Mouse (Mus musculus) limb, embryonic 12.5 days (tissue): ENCODE measurements at regions not wholly inside any gene's neighbourhood (a gene's known extent, or its start where the extent isn't known, plus 50 kb on each side); places are given as distances from the start of the nearest gene placed in this dataset.

Experiments
- ATAC-seq: fragments of 200-750 bp; cut with Nextera tagmentation; 2 replicates; pipeline ENCODE4 v1.8.0; 2017; ENCODE audit warnings: low read depth, moderate TSS enrichment; ENCODE audit not compliant: insufficient number of reproducible peaks, insufficient read depth, low FRiP score, low TSS enrichment
- H3K27ac ChIP-seq: fragments of 300-500 bp; sonication (generic); 2 replicates; pipeline ENCODE4 v1.5.1; 2016; ENCODE audit warnings: mild to moderate bottlenecking, moderate library complexity
- H3K27me3 ChIP-seq: fragments of 300-500 bp; sonication (generic); 2 replicates; pipeline ENCODE4 v1.6.1; 2016; ENCODE audit warnings: mild to moderate bottlenecking, moderate library complexity
- H3K36me3 ChIP-seq: fragments of 300-500 bp; sonication (generic); 2 replicates; pipeline ENCODE4 v1.6.1; 2016; ENCODE audit warnings: mild to moderate bottlenecking, moderate library complexity
- H3K4me1 ChIP-seq: fragments of 300-500 bp; sonication (generic); replicated peaks from 2 replicates; pipeline ENCODE4 v1.6.1; 2016
- H3K4me2 ChIP-seq: fragments of 300-500 bp; sonication (generic); 2 replicates; pipeline ENCODE4 v1.6.1; 2016; ENCODE audit warnings: mild to moderate bottlenecking, moderate library complexity
- H3K4me3 ChIP-seq: fragments of 300-500 bp; sonication (generic); replicated peaks from 2 replicates; pipeline ENCODE4 v1.5.1; 2016; ENCODE audit warnings: mild to moderate bottlenecking
- H3K9ac ChIP-seq: fragments of 300-500 bp; sonication (generic); replicated peaks from 2 replicates; pipeline ENCODE4 v1.6.1; 2016; ENCODE audit warnings: mild to moderate bottlenecking, moderate library complexity
- H3K9me3 ChIP-seq: fragments of 300-500 bp; sonication (generic); 2 replicates; pipeline ENCODE4 v1.6.1; 2016; ENCODE audit warnings: mild to moderate bottlenecking, moderate library complexity
- WGBS: fragments of 180-500 bp; shearing (Covaris S2); methylation state at CpG from one replicate; pipeline ENCODE4 v1.1.7; 2016; 5-methylcytosine and 5-hydroxymethylcytosine counted together

GRCm38 (mm10) chr1:92776353-92776752 lies 55.1 kb upstream of the Gpc1 start:
- H3K27ac ChIP-seq: no peak overlapping the region
- WGBS: 88% methylated on average over 4 of the region's 4 CpGs
- ATAC-seq: no peak
- H3K36me3 ChIP-seq: no peaks in the 10 kb centered on the region
- H3K9ac ChIP-seq: no peak overlapping the region
- H3K9me3 ChIP-seq: no peaks in the 10 kb centered on the region
- H3K4me2 ChIP-seq: no peak overlapping the region
- peaks cover 42% of the 10 kb centered on the region for H3K4me1 ChIP-seq
- H3K27me3 ChIP-seq: peaks cover 10% of the 10 kb centered on the region
- no peak overlapping the region for H3K4me3 ChIP-seq

DNA sequence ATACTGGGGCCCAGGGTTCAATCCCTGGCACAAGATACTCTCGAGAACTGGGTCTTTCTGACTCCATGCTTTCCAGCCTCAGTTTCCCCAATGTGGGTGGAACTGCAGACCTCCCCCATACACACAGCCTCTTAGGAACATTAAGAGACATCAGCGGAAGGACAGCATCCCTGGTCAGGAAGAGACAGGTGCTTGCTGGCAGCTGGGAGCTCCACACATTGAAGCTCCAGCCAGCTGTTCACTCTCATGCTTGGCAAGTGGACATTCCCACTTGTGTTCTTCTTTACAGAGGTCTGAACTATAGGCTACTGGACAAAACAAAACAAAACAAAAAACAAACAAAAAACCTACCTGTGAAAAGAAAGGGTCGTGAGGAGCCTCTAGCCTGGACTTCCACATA lies 55.5 kb upstream of the Gpc1 start:
- H3K4me2 ChIP-seq: no peak overlapping the region
- peaks cover 42% of the 10 kb centered on the region for H3K4me1 ChIP-seq
- peaks cover 10% of the 10 kb centered on the region for H3K27me3 ChIP-seq
- H3K9me3 ChIP-seq: no peaks in the 10 kb centered on the region
- H3K27ac ChIP-seq: no peak overlapping the region
- H3K9ac ChIP-seq: no peak overlapping the region
- no peak for ATAC-seq
- WGBS: 91% methylated on average over 3 of the region's 3 CpGs
- no peaks in the 10 kb centered on the region for H3K36me3 ChIP-seq
- no peak overlapping the region for H3K4me3 ChIP-seq

- Histone ChIP-seq H3K4me3 (no peak overlapping the region), H3K27ac (0 out of 2 replicates have a peak overlapping the region, but pooled peaks have one; percentile 35), H3K4me2 (peak overlapping the region; percentile 44), H3K9me3 (no peaks in the 10 kb centered on the region), H3K36me3 (no peaks in the 10 kb centered on the region), H3K9ac (peak overlapping the region; percentile 24; the same call in 1 of the 2 replicates), H3K4me1 (peaks cover 42% of the 10 kb centered on the region), H3K27me3 (peaks cover 10% of the 10 kb centered on the region)
- no peak for ATAC-seq
- 20% methylated on average over 16 of the region's 16 CpGs for WGBS
These were observed 56.4 kb upstream of the Gpc1 start for GRCm38 (mm10) chr1:92774743-92775692.

- no peaks in the 10 kb centered on the region for H3K9me3 ChIP-seq
- peaks cover 42% of the 10 kb centered on the region for H3K4me1 ChIP-seq
- H3K36me3 ChIP-seq: no peaks in the 10 kb centered on the region
- peaks cover 10% of the 10 kb centered on the region for H3K27me3 ChIP-seq
- no peak overlapping the region for H3K27ac ChIP-seq
- no peak overlapping the region for H3K4me3 ChIP-seq
- 0 out of 2 replicates have a peak overlapping the region, but pooled peaks have one; percentile 24 for H3K9ac ChIP-seq
- WGBS: 35% methylated on average over 3 of the region's 3 CpGs
- H3K4me2 ChIP-seq: peak overlapping the region; percentile 44; the same call in 1 of the 2 replicates
- ATAC-seq: no peak
These were observed 57.4 kb upstream of the Gpc1 start for GRCm38 (mm10) chr1:92774006-92774405.

DNA sequence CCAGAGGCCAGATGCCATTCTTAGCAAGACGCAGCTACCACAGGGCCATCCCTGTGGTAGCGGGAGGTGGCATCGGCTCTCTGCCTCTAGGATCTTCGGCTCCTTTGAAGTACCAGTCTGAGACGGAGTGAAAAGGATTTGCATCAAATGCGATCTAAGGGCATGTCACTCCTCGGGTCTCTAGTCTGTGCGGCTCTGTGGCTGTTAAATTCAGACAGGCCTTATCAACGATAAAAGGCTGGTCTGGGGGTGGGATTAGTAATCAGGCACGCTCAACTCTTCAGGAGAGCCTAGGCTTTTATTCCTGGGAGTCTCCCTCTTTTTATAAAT lies 58.7 kb upstream of the Gpc1 start:
- Histone ChIP-seq H3K4me2 (0 out of 2 replicates have a peak overlapping the region, but pooled peaks have one; percentile 21), H3K9me3 (no peaks in the 10 kb centered on the region), H3K4me1 (peaks cover 42% of the 10 kb centered on the region), H3K9ac (0 out of 2 replicates have a peak overlapping the region, but pooled peaks have one; percentile 23), H3K27ac (peak overlapping the region; percentile 45; the same call in 1 of the 2 replicates), H3K27me3 (peaks cover 10% of the 10 kb centered on the region), H3K4me3 (no peak overlapping the region), H3K36me3 (no peaks in the 10 kb centered on the region)
- ATAC-seq: no peak
- WGBS: 30% methylated on average over 10 of the region's 10 CpGs

DNA sequence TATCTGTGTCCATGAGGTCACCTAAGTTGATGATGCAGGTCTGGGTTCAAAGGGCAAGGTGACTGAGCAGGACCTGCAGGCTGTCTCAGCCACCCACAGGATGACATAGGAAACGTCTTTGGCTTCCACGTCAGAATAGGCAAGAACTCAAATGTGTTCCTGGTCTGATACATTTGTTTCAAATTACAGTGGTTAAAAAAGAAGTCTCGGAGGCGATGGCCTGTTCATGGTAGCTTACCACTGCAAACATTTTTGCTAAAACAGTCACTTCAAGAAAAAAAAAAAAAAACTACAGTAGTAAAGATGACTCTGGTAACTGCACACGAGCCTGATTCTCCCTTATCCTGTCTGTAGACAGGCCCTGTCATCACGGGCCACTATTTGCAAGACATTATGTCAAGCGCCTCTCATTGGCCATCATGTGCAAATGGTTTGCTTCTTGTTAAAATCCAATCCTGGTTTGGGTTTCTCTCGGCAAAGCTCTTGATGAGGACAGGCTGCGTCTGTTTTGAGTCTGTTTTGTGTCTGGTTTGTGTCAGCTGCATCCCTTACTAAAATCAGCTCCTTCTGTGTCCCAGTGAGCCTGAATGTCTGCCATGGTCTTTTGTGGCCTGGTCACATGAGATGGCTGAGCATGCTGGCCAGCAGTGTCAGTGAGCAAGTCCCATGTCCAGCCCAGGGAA lies 59.2 kb upstream of the Gpc1 start:
- Histone ChIP-seq H3K4me3 (no peak overlapping the region), H3K4me1 (peaks cover 42% of the 10 kb centered on the region), H3K9ac (0 out of 2 replicates have a peak overlapping the region, but pooled peaks have one; percentile 23), H3K9me3 (no peaks in the 10 kb centered on the region), H3K36me3 (no peaks in the 10 kb centered on the region), H3K27me3 (peaks cover 10% of the 10 kb centered on the region), H3K4me2 (0 out of 2 replicates have a peak overlapping the region, but pooled peaks have one; percentile 21), H3K27ac (peak overlapping the region; percentile 45; the same call in 1 of the 2 replicates)
- no peak for ATAC-seq
- WGBS: 19% methylated on average over 9 of the region's 9 CpGs

DNA sequence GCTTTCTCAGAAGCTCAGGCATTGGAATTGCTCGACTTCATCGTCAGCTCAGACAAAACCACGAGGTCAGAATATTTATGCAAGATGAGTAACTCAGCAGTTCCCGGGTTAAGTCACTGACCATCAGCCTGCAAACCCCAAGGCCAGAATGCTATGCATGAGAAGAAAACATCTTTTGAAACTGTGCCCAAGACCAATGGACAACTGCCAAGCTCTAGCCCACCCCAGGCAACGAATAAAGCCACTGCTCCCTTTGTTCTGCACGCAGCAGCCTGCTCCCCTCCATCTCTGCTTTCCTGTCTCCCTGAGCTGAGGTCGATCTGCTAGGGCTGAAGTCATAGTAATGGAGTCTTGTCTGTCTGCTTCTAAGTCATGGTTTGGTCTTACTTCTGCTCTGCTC lies 61.7 kb upstream of the Gpc1 start:
- Histone ChIP-seq H3K27ac (no peak overlapping the region), H3K9ac (no peak overlapping the region), H3K4me1 (peaks cover 33% of the 10 kb centered on the region), H3K9me3 (no peaks in the 10 kb centered on the region), H3K27me3 (peaks cover 8% of the 10 kb centered on the region; the same call in 1 of the 2 replicates), H3K36me3 (no peaks in the 10 kb centered on the region), H3K4me3 (no peak overlapping the region), H3K4me2 (no peak overlapping the region)
- no peak for ATAC-seq
- 80% methylated on average over 7 of the region's 7 CpGs for WGBS

DNA sequence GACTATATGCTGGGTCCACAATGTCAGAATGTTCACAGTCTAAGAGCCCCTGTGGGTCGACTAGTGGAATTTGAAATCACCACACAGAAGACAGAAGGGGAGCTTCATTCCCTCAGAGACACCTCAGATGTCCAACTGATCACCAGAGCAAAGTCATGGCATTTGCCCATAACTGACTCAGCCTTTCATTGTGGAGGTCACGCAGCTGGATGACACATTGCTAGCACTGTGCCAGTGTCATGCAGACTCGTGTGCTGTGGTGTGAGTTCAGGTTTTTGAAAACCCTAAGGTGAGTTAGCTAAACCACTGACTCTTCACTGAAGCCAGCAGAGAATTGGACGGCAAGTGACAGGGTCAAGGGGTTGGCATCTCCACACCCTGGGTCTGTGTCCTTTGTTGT lies 62.3 kb upstream of the Gpc1 start:
- WGBS: 81% methylated on average over 4 of the region's 4 CpGs
- Histone ChIP-seq H3K27me3 (peaks cover 8% of the 10 kb centered on the region; the same call in 1 of the 2 replicates), H3K27ac (no peak overlapping the region), H3K4me2 (no peak overlapping the region), H3K9me3 (no peaks in the 10 kb centered on the region), H3K36me3 (no peaks in the 10 kb centered on the region), H3K4me3 (no peak overlapping the region), H3K9ac (no peak overlapping the region), H3K4me1 (peaks cover 27% of the 10 kb centered on the region)
- no peak for ATAC-seq

GRCm38 (mm10) chr1:92766496-92766895 lies 64.9 kb upstream of the Gpc1 start:
- 88% methylated on average over 7 of the region's 7 CpGs for WGBS
- H3K4me2 ChIP-seq: no peak overlapping the region
- H3K4me3 ChIP-seq: no peak overlapping the region
- 0 out of 2 replicates have a peak, but pooled peaks cover under 1% of the 10 kb centered on the region for H3K4me1 ChIP-seq
- H3K9me3 ChIP-seq: no peaks in the 10 kb centered on the region
- no peak overlapping the region for H3K27ac ChIP-seq
- H3K9ac ChIP-seq: no peak overlapping the region
- no peak for ATAC-seq
- H3K27me3 ChIP-seq: no peaks in the 10 kb centered on the region
- no peaks in the 10 kb centered on the region for H3K36me3 ChIP-seq

- Histone ChIP-seq H3K9ac (no peak overlapping the region), H3K27me3 (no peaks in the 10 kb centered on the region), H3K27ac (no peak overlapping the region), H3K4me3 (no peak overlapping the region), H3K9me3 (no peaks in the 10 kb centered on the region), H3K4me2 (peak overlapping the region; percentile 13; the same call in 1 of the 2 replicates), H3K36me3 (no peaks in the 10 kb centered on the region), H3K4me1 (peaks cover 25% of the 10 kb centered on the region)
- no peak for ATAC-seq
- WGBS: 45% methylated on average over 20 of the region's 20 CpGs
These were observed 76.5 kb upstream of the Gpc1 start for GRCm38 (mm10) chr1:92754793-92755488.
